Mouse (Mus musculus) bone marrow macrophage, adult 2 months (primary cell): ENCODE results near the gene Vamp2.

Experiments used
- CTCF ChIP-seq: IDR thresholded peaks from 2 replicates; pipeline ENCODE4 v1.5.1; 2012; ENCODE audit warnings: low read depth, mild to moderate bottlenecking, low read length, moderate library complexity
- POLR2A ChIP-seq: IDR thresholded peaks from 2 replicates; pipeline ENCODE4 v1.6.1; 2012; ENCODE audit warnings: mild to moderate bottlenecking, low read depth, low read length, borderline replicate concordance

DNA sequence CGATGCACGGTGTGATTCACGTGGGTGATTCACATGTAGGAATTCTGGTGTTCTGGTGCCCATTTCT lies 37.4 kb downstream of the Vamp2 start, which contains the start of gene Aloxe3:
- no peak for TF ChIP-seq CTCF
- no peak for TF ChIP-seq POLR2A
